Mouse (Mus musculus) macrophage (primary cell): Measurements from ENCODE around the gene Cmtm3. TPM values are rescaled to one million over a fixed set of nuclear protein-coding genes. Genes with fewer than 3 reads are reported as not detected.
"Not testable (repeated sequence)": the region's sequence is repeated elsewhere in the genome, so short reads cannot be mapped to it uniquely, and the experiment has no call there.

Experiments used
- H3K27ac ChIP-seq: fragments of 350-480 bp; formaldehyde crosslinking; 2 replicates; pipeline ENCODE4 v1.9.0; 2021
- H3K36me3 ChIP-seq: fragments of 350-480 bp; formaldehyde crosslinking; 2 replicates; pipeline ENCODE4 v1.9.0; 2021; ENCODE audit errors: inconsistent target
- H3K4me3 ChIP-seq: fragments of 350-480 bp; formaldehyde crosslinking; 2 replicates; pipeline ENCODE4 v1.9.0; 2021; ENCODE audit errors: inconsistent target
- H3K79me2 ChIP-seq: fragments of 350-480 bp; formaldehyde crosslinking; 2 replicates; pipeline ENCODE4 v1.9.0; 2021; ENCODE audit errors: inconsistent target
- WGBS: methylation state at CpG from one replicate; pipeline ENCODE4 v1.1.7; 2026; ENCODE audit warnings: inconsistent platforms; ENCODE audit not compliant: missing documents; 5-methylcytosine and 5-hydroxymethylcytosine counted together
- polyA plus RNA-seq: library from polyadenylated mRNA; stranded (reverse); fragments of 250-400 nt; gene quantifications from 3 replicates; pipeline ENCODE4 v1.2.4, GENCODE M21; 2018; ENCODE audit warnings: inconsistent platforms
- total RNA-seq, 78 experiments: library from RNA; depleted of rRNA; stranded (reverse); fragments of 250-400 nt; gene quantifications; 1 replicate in 9 of 78; 2 replicates in 24 of 78; 3 replicates in 43 of 78; 4 replicates in 2 of 78; pipeline ENCODE4 v1.2.4; 2018; ENCODE audit warnings: inconsistent platforms in 56 of 78

The Cmtm3 gene
- 100 to 1,000 TPM; 136 to 289 (median 214) TPM for total RNA-seq (2018; cell fraction: chromatin; rRNA removed)
- total RNA-seq (2018; cell fraction: cytosol; rRNA removed): 100 to 1,000 TPM; 147 to 208 (median 174) TPM
- 100 to 1,000 TPM; 129 to 308 (median 202) TPM for total RNA-seq (2018; cell fraction: nucleus; rRNA removed)
- polyA plus RNA-seq: 170 to 223 TPM (median 206 TPM) in 3 replicates

- WGBS: 34% methylated on average over 16 of the region's 18 CpGs
- peak within 1 kb of the TSS; percentile 94 for H3K27ac ChIP-seq
- H3K36me3 ChIP-seq: no peaks in the 10 kb centered on the region
- H3K79me2 ChIP-seq: peaks cover 34% of the 10 kb centered on the region
- H3K4me3 ChIP-seq: peak within 1 kb of the TSS; percentile 51
These were observed at the start of gene Cmtm3 for GRCm38 (mm10) chr8:104339229-104339982. Cmtm3 (plus strand) TSS chr8:104339410.

DNA sequence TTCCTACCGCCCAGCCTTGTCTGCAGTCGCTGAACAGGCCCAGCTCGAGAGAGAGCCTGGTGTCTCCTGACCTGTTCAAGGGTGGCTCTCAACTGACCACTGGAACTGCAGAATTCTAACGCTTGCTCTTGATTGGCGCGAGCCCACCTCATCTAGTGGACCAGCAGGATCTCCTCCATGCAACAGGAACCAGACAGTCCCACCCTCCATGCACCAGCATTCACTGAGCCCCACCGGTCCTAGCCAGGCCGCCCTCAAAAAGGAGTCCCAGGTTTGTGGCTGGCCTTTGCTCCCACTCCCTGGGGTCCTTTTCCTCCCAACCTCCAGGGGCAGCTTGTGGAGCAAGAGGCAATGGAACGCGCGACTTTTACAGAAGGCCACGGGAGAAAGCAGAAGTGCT, 46.1 kb upstream of the Cmtm3 start, which contains the start of gene Cmtm2a:
Gene Cmtm2a, minus strand, starts transcription at position 101 of the 400 bp plus-strand sequence.
- not testable (repeated sequence) for H3K36me3 ChIP-seq, H3K4me3 ChIP-seq, H3K79me2 ChIP-seq, H3K27ac ChIP-seq
- 72% methylated on average over 6 of the region's 12 CpGs for WGBS

GRCm38 (mm10) chr8:104294396-104294795, 44.8 kb upstream of the Cmtm3 start:
- H3K79me2 ChIP-seq: no peaks in the 10 kb centered on the region
- 89% methylated on average over 1 of the region's 1 CpGs for WGBS
- no peaks in the 10 kb centered on the region for H3K36me3 ChIP-seq
- no peak overlapping the region for H3K4me3 ChIP-seq
- H3K27ac ChIP-seq: no peak overlapping the region

DNA sequence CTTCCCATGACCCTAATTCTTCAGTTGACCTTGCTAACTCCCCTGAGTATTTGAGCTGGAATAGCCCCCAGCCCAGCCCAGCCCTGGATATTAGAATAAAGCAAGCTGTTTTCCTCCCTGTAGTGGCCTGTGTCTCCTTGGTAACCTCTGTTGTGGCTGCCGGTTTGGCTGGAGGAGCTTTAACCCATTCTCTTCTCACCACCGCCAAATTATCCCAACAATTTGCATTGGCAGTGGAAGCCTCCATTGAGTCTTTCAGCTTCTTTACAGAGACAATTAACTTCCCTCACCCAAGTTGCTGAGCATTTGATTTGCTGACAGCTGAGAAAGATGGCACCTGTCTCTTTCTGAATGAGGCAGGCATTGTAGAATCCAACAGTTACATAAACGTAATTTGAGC, 37.6 kb upstream of the Cmtm3 start:
- WGBS: 63% methylated on average over 3 of the region's 3 CpGs
- not testable (repeated sequence) for H3K36me3 ChIP-seq, H3K4me3 ChIP-seq, H3K27ac ChIP-seq, H3K79me2 ChIP-seq

DNA sequence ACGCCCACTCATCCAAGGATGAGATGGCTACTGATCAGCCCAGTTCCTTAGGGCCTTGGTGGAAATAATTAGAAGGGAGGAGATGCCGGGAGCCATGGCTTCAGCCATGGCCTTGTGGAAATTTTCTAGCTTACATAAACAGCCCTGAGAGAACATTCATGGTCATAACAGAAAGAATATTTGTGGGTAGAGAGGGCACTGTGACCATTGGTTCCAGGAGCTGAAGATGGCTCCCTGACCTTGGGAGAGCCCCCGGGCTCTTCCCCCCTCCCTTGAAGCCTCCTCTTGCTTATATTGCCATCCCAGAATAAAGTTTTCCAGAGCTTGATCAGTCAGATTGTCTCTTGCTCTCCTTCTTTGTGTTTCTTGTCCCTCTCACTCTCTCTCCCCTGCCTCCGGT, 36.7 kb upstream of the Cmtm3 start:
- H3K4me3 ChIP-seq, H3K36me3 ChIP-seq, H3K27ac ChIP-seq, H3K79me2 ChIP-seq: not testable (repeated sequence)
- 92% methylated on average over 3 of the region's 4 CpGs for WGBS

DNA sequence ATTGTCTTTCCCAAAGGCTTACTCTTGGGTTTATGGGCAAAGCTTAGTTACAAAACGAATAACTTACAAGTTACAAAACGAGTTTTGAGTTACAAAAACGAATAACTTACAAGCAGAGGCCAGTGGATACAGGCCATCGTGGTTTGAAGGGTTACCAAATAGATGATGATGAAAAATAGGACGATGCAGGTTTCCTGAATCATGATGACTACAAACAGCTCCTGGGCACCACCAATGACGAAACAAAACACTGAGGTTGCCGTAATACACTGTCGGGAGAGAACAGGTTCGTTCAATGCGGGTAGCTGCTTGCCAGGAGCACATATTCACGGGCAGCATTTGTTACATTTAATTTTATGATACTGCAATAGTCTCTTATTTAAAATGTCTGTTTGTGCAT, 34.2 kb upstream of the Cmtm3 start:
- H3K27ac ChIP-seq: no peak overlapping the region
- H3K4me3 ChIP-seq: no peak overlapping the region
- no peaks in the 10 kb centered on the region for H3K36me3 ChIP-seq
- WGBS: 64% methylated on average over 9 of the region's 11 CpGs
- no peaks in the 10 kb centered on the region for H3K79me2 ChIP-seq

DNA sequence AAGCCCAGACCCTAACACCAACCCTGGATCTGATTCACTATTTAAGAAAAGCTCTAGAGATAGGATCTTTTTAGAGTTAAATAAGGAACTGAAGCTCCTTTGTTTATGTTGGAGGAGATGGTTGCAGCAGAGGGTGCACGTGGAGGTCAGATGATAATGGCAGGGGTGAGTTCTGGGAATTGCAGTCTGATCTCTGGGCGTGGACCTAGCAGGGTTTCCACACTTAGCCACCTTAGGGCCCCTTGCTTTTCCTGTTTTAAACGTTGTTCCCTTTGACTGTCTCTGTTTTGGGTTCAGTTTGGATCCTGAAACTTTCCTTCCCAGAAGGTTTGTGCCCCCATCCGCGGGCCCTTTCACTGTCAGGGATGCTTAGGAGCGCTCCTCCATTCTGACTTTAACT, 30.9 kb upstream of the Cmtm3 start:
- 56% methylated on average over 6 of the region's 6 CpGs for WGBS
- H3K79me2 ChIP-seq, H3K36me3 ChIP-seq, H3K27ac ChIP-seq, H3K4me3 ChIP-seq: not testable (repeated sequence)

- not testable (repeated sequence) for H3K4me3 ChIP-seq, H3K36me3 ChIP-seq
- 89% methylated on average over 31 of the region's 36 CpGs for WGBS
These were observed 29.6 kb upstream of the Cmtm3 start, which contains the start of the genes Gm45711 and Cmtm1 for GRCm38 (mm10) chr8:104309441-104310155. Gm45711 (minus strand) TSS chr8:104310081. Cmtm1 (minus strand) TSS chr8:104310145.

DNA sequence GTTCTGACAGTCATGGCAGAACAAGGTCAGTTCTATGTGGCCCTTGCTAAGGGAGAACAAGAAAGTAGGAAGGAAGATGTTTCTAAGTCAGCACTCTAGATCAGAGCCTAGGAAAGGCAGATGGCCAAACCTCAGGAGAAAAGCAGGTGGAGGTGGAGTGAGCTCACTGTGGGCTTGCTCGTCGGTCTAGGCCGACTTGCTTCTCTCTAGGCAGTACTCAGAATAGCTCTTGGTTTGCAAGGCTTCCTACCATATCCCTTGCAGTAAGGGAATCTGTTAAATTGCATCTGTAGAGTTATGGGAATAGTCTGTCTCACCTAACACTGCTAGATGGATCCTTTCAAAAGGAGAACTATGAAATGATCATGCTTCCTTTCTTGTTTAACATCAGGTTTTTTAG, 27.2 kb upstream of the Cmtm3 start:
- not testable (repeated sequence) for H3K36me3 ChIP-seq, H3K4me3 ChIP-seq, H3K27ac ChIP-seq, H3K79me2 ChIP-seq
- WGBS: 67% methylated on average over 3 of the region's 3 CpGs

More at GRCm38 (mm10) chr8:104309441-104310155, 29.6 kb upstream of the Cmtm3 start, which contains the start of the genes Gm45711 and Cmtm1:
- H3K27ac ChIP-seq, H3K79me2 ChIP-seq: not testable (repeated sequence)

DNA sequence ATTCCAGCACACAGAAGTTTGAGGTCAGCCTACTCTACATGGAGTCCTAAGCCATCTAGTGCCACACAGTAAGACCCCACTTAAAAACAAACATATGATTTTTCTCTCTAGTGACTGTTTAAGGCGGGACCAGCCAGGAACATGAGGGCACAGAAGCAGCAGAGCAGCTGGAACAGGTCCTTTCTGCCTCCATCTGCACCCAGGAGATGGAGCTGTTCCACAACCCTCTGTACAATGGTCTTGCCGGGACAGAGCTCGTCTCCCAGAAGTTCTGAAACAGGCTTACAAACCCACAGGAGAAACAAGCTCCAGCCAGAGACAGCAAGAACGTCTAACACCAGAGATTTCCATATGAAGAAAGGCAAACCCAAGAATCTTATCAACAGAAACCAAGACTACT, 25.9 kb upstream of the Cmtm3 start:
- 68% methylated on average over 4 of the region's 4 CpGs for WGBS
- H3K4me3 ChIP-seq: no peak overlapping the region
- H3K79me2 ChIP-seq: no peaks in the 10 kb centered on the region
- no peaks in the 10 kb centered on the region for H3K36me3 ChIP-seq
- no peak overlapping the region for H3K27ac ChIP-seq

DNA sequence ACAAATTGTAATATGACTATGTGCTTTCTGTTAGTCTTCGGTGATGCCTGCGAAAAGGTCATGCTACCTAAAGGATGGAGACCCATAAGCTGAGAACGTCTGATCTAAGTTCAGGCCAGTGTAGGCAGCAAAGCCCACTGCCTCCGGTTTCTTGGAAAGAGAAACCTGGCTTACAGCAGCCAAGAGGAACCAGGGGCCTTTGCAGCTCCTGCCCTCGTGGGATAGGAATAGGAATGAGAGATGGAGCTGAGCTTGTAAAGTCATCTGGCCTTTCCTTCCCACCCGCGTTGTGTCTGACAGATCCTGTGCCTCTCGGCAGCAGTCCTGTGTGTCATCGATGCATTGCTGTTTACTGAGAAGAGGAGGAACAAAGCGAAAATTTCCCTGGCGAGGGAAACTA, 17.9 kb upstream of the Cmtm3 start, which contains the start of gene Gm11020:
Gene Gm11020, plus strand, starts transcription at position 301 of the 400 bp plus-strand sequence.
- not testable (repeated sequence) for H3K36me3 ChIP-seq, H3K79me2 ChIP-seq, H3K27ac ChIP-seq, H3K4me3 ChIP-seq
- WGBS: 89% methylated on average over 7 of the region's 11 CpGs

- H3K79me2 ChIP-seq: not testable (repeated sequence)
- 87% methylated on average over 8 of the region's 12 CpGs for WGBS
These were observed 17.3 kb upstream of the Cmtm3 start, which contains the start of gene Cmtm2b for GRCm38 (mm10) chr8:104321930-104322329. Cmtm2b (plus strand) TSS chr8:104322230.

DNA sequence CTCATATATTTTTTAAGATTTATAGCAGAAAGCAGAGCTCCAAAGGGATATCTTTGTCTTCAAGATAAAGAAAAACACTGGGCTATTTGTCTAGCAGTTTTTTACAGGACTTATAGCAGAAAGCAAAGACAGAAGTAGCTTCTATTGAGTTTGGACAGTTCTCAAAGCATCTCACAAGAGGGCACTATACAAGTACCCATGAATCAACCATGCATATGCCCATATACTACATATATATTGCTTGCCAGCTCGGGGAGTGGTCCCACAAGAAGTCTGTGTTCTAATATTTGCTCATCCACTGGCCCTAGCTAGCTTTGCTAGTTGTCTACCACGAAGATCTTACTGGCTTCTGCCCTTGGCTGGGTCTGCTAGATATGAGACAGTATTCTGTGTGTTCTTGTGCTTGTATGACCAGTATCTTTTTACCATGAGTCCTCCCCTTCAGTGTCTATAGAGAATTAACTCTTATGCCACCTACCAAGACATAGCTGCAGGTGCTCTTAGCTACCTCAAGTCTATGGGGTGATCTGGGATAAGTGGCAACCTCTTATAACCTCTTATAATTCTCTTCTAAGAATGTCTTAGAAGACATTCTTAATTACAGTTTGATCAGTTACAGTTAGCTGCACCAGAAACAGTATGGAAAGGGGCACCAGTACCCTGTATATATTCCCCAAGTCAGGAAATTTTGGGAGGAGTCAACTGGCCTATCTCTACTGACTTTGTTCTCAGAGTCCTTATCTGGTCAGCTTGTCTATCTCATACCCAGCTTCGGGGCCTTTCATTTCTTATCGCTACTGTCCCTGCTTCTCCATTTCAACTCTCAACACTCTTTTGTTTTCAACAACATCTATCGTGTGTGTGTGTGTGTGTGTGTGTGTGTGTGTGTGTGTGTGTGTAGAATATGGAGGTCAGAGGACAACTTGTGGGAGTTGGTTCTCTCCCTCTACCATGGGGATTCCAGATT, 6.3 kb upstream of the Cmtm3 start:
- no peaks in the 10 kb centered on the region for H3K36me3 ChIP-seq
- H3K4me3 ChIP-seq: no peak overlapping the region
- 78% methylated on average over 4 of the region's 5 CpGs for WGBS
- no peaks in the 10 kb centered on the region for H3K79me2 ChIP-seq
- peak overlapping the region; percentile 76 for H3K27ac ChIP-seq

More at GRCm38 (mm10) chr8:104321930-104322329, 17.3 kb upstream of the Cmtm3 start, which contains the start of gene Cmtm2b:
- H3K27ac ChIP-seq, H3K4me3 ChIP-seq, H3K36me3 ChIP-seq: not testable (repeated sequence)

GRCm38 (mm10) chr8:104333786-104334185, 5.4 kb upstream of the Cmtm3 start:
- WGBS: 11% methylated on average over 5 of the region's 5 CpGs
- H3K36me3 ChIP-seq: no peaks in the 10 kb centered on the region
- H3K79me2 ChIP-seq: no peaks in the 10 kb centered on the region
- peak overlapping the region; percentile 76 for H3K27ac ChIP-seq
- H3K4me3 ChIP-seq: no peak overlapping the region
